Mouse (Mus musculus): ENCODE measurements around the gene Etfrf1. TPM values are rescaled to one million over a fixed set of nuclear protein-coding genes. Genes with fewer than 3 reads are reported as not detected.

The Etfrf1 gene
- polyA plus RNA-seq, 1 experiment from 2014 or later, result 37.5 TPM

- 83% methylated on average over 6 of the region's 6 CpGs for WGBS
- H3K36me3 ChIP-seq, result peaks cover 4% of the 10 kb centered on the region
Measured at GRCm38 (mm10) chr6:145235367-145235766, 24.4 kb downstream of the Etfrf1 start.

GRCm38 (mm10) chr6:145237148-145237547 is 26.2 kb downstream of the Etfrf1 start:
- Histone ChIP-seq H3K9ac (no peak overlapping the region), H3K27ac (no peak overlapping the region), H3K4me2 (replicated peaks) (no peak overlapping the region), H3K36me3 (0 out of 2 replicates have a peak, but pooled peaks cover 5% of the 10 kb centered on the region), H3K4me1 (no peaks in the 10 kb centered on the region), H3K9me3 (no peaks in the 10 kb centered on the region), H3K4me3 (no peak overlapping the region), H3K27me3 (no peaks in the 10 kb centered on the region)
- 81% methylated on average over 4 of the region's 4 CpGs for WGBS
- no peak for ATAC-seq (ENCODE audit: insufficient number of reproducible peaks, insufficient read depth, low FRiP score, low TSS enrichment)

More at GRCm38 (mm10) chr6:145235367-145235766, 24.4 kb downstream of the Etfrf1 start:
- H3K9ac ChIP-seq, result no peak overlapping the region
- H3K4me2 ChIP-seq (replicated peaks), result no peak overlapping the region
- no peaks in the 10 kb centered on the region for H3K4me1 ChIP-seq
- no peaks in the 10 kb centered on the region for H3K27me3 ChIP-seq
- H3K9me3 ChIP-seq, result no peaks in the 10 kb centered on the region
- ATAC-seq (ENCODE audit: insufficient number of reproducible peaks, insufficient read depth, low FRiP score, low TSS enrichment), result no peak
- no peak overlapping the region for H3K4me3 ChIP-seq
- no peak overlapping the region for H3K27ac ChIP-seq

- no peak overlapping the region for H3K27ac ChIP-seq
- 0 out of 2 replicates have a peak, but pooled peaks cover 15% of the 10 kb centered on the region for H3K36me3 ChIP-seq
- H3K4me2 ChIP-seq (replicated peaks), result no peak overlapping the region
- H3K4me1 ChIP-seq, result no peaks in the 10 kb centered on the region
- H3K9me3 ChIP-seq, result no peaks in the 10 kb centered on the region
- 85% methylated on average over 6 of the region's 6 CpGs for WGBS
- no peaks in the 10 kb centered on the region for H3K27me3 ChIP-seq
- no peak overlapping the region for H3K4me3 ChIP-seq
- no peak overlapping the region for H3K9ac ChIP-seq
- no peak for ATAC-seq (ENCODE audit: insufficient number of reproducible peaks, insufficient read depth, low FRiP score, low TSS enrichment)
Measured at GRCm38 (mm10) chr6:145240285-145240684, 29.4 kb downstream of the Etfrf1 start.

GRCm38 (mm10) chr6:145242521-145242920 is 31.6 kb downstream of the Etfrf1 start:
- peaks cover 18% of the 10 kb centered on the region for H3K36me3 ChIP-seq
- no peak for ATAC-seq (ENCODE audit: insufficient number of reproducible peaks, insufficient read depth, low FRiP score, low TSS enrichment)
- H3K4me2 ChIP-seq (replicated peaks), result no peak overlapping the region
- H3K9ac ChIP-seq, result no peak overlapping the region
- no peaks in the 10 kb centered on the region for H3K27me3 ChIP-seq
- H3K9me3 ChIP-seq, result no peaks in the 10 kb centered on the region
- H3K4me3 ChIP-seq, result no peak overlapping the region
- no peak overlapping the region for H3K27ac ChIP-seq
- 0 out of 2 replicates have a peak, but pooled peaks cover 3% of the 10 kb centered on the region for H3K4me1 ChIP-seq
- 40% methylated on average over 1 of the region's 1 CpGs for WGBS

GRCm38 (mm10) chr6:145246841-145247240 is 35.9 kb downstream of the Etfrf1 start:
- Histone ChIP-seq H3K27me3 (no peaks in the 10 kb centered on the region), H3K4me2 (replicated peaks) (no peak overlapping the region), H3K36me3 (peaks cover 13% of the 10 kb centered on the region), H3K4me1 (peaks cover 19% of the 10 kb centered on the region), H3K27ac (no peak overlapping the region), H3K9me3 (no peaks in the 10 kb centered on the region), H3K9ac (no peak overlapping the region), H3K4me3 (no peak overlapping the region)
- WGBS, result 91% methylated on average over 5 of the region's 5 CpGs
- ATAC-seq (ENCODE audit: insufficient number of reproducible peaks, insufficient read depth, low FRiP score, low TSS enrichment), result no peak

GRCm38 (mm10) chr6:145247886-145248285 is 37.0 kb downstream of the Etfrf1 start:
- peak overlapping the region; percentile 84; the same call in 1 of the 2 replicates for H3K4me2 ChIP-seq (replicated peaks)
- H3K27ac ChIP-seq, result no peak overlapping the region
- no peaks in the 10 kb centered on the region for H3K27me3 ChIP-seq
- ATAC-seq (ENCODE audit: insufficient number of reproducible peaks, insufficient read depth, low FRiP score, low TSS enrichment), result no peak
- no peak overlapping the region for H3K9ac ChIP-seq
- WGBS, result 64% methylated on average over 3 of the region's 3 CpGs
- H3K4me1 ChIP-seq, result peaks cover 19% of the 10 kb centered on the region
- no peaks in the 10 kb centered on the region for H3K9me3 ChIP-seq
- H3K36me3 ChIP-seq, result peaks cover 13% of the 10 kb centered on the region
- H3K4me3 ChIP-seq, result no peak overlapping the region

- under 1% methylated on average over 83 of the region's 124 CpGs for WGBS
- peak; percentile 54 for ATAC-seq (ENCODE audit: insufficient number of reproducible peaks, insufficient read depth, low FRiP score, low TSS enrichment)
- peak overlapping the region; percentile 84 for H3K4me2 ChIP-seq (replicated peaks)
- peak overlapping the region; percentile 97 for H3K9ac ChIP-seq
- no peaks in the 10 kb centered on the region for H3K9me3 ChIP-seq
- H3K27me3 ChIP-seq, result no peaks in the 10 kb centered on the region
- peaks cover 19% of the 10 kb centered on the region for H3K4me1 ChIP-seq
- peak overlapping the region; percentile 90 for H3K27ac ChIP-seq
- peaks cover 7% of the 10 kb centered on the region for H3K36me3 ChIP-seq
- peak overlapping the region; percentile 95 for H3K4me3 ChIP-seq
Measured at GRCm38 (mm10) chr6:145249291-145250184, 38.6 kb downstream of the Etfrf1 start.

- H3K9ac ChIP-seq, result peak within 1 kb of the TSS; percentile 97
- peak within 1 kb of the TSS; percentile 84 for H3K4me2 ChIP-seq (replicated peaks)
- H3K9me3 ChIP-seq, result no peaks in the 10 kb centered on the region
- H3K27ac ChIP-seq, result peak within 1 kb of the TSS; percentile 90
- H3K4me3 ChIP-seq, result peak within 1 kb of the TSS; percentile 95
- WGBS, result under 1% methylated on average over 63 of the region's 83 CpGs
- peaks cover 19% of the 10 kb centered on the region for H3K4me1 ChIP-seq
- peak; percentile 92 for ATAC-seq (ENCODE audit: insufficient number of reproducible peaks, insufficient read depth, low FRiP score, low TSS enrichment)
- H3K36me3 ChIP-seq, result peaks cover 3% of the 10 kb centered on the region
- no peaks in the 10 kb centered on the region for H3K27me3 ChIP-seq
Measured at GRCm38 (mm10) chr6:145250185-145250791, 39.4 kb downstream of the Etfrf1 start, which contains the start of gene Kras. TSS of gene Kras (minus strand) at chr6:145250239.

- 12% methylated on average over 16 of the region's 16 CpGs for WGBS
- no peaks in the 10 kb centered on the region for H3K9me3 ChIP-seq
- H3K27ac ChIP-seq, result peak overlapping the region; percentile 90; the same call in 1 of the 2 replicates
- H3K27me3 ChIP-seq, result no peaks in the 10 kb centered on the region
- no peaks in the 10 kb centered on the region for H3K36me3 ChIP-seq
- peak overlapping the region; percentile 95 for H3K4me3 ChIP-seq
- peak overlapping the region; percentile 97 for H3K9ac ChIP-seq
- no peak for ATAC-seq (ENCODE audit: insufficient number of reproducible peaks, insufficient read depth, low FRiP score, low TSS enrichment)
- H3K4me2 ChIP-seq (replicated peaks), result peak overlapping the region; percentile 84
- peaks cover 19% of the 10 kb centered on the region for H3K4me1 ChIP-seq
Measured at GRCm38 (mm10) chr6:145250820-145251219, 39.9 kb downstream of the Etfrf1 start.

- no peak overlapping the region for H3K27ac ChIP-seq
- no peak overlapping the region for H3K4me3 ChIP-seq
- H3K9me3 ChIP-seq, result no peaks in the 10 kb centered on the region
- ATAC-seq (ENCODE audit: insufficient number of reproducible peaks, insufficient read depth, low FRiP score, low TSS enrichment), result no peak
- no peak overlapping the region for H3K4me2 ChIP-seq (replicated peaks)
- no peaks in the 10 kb centered on the region for H3K27me3 ChIP-seq
- H3K36me3 ChIP-seq, result no peaks in the 10 kb centered on the region
- H3K9ac ChIP-seq, result no peak overlapping the region
- peaks cover 6% of the 10 kb centered on the region; the same call in 1 of the 2 replicates for H3K4me1 ChIP-seq
- WGBS, result 69% methylated on average over 13 of the region's 13 CpGs
Measured at GRCm38 (mm10) chr6:145255952-145256700, 45.2 kb downstream of the Etfrf1 start.

- Histone ChIP-seq H3K36me3 (no peaks in the 10 kb centered on the region), H3K4me1 (peaks cover 6% of the 10 kb centered on the region; the same call in 1 of the 2 replicates), H3K4me3 (no peak overlapping the region), H3K27me3 (no peaks in the 10 kb centered on the region), H3K9me3 (no peaks in the 10 kb centered on the region), H3K9ac (no peak overlapping the region), H3K27ac (no peak overlapping the region), H3K4me2 (replicated peaks) (no peak overlapping the region)
- 31% methylated on average over 2 of the region's 2 CpGs for WGBS
- ATAC-seq (ENCODE audit: insufficient number of reproducible peaks, insufficient read depth, low FRiP score, low TSS enrichment), result no peak
Measured at GRCm38 (mm10) chr6:145256701-145257073, 45.8 kb downstream of the Etfrf1 start.
